Mouse (Mus musculus) midbrain, embryonic 12.5 days (tissue): ENCODE results near the gene Lbp. TPM values are rescaled to one million over a fixed set of nuclear protein-coding genes. Genes with fewer than 3 reads are reported as not detected.

Source experiments
- ATAC-seq: fragments of 200-750 bp; cut with Nextera tagmentation; 2 replicates; pipeline ENCODE4 v1.8.0; 2017; ENCODE audit warnings: low read depth, moderate TSS enrichment, moderate library complexity; ENCODE audit not compliant: low FRiP score
- H3K27ac ChIP-seq: fragments of 300-500 bp; sonication (generic); replicated peaks from 2 replicates; pipeline ENCODE4 v1.5.1; 2016; ENCODE audit warnings: mild to moderate bottlenecking
- H3K27me3 ChIP-seq: fragments of 300-500 bp; sonication (generic); 2 replicates; pipeline ENCODE4 v1.6.1; 2016; ENCODE audit warnings: mild to moderate bottlenecking
- H3K36me3 ChIP-seq: fragments of 300-500 bp; sonication (generic); 2 replicates; pipeline ENCODE4 v1.6.1; 2016
- H3K4me1 ChIP-seq: fragments of 300-500 bp; sonication (generic); 2 replicates; pipeline ENCODE4 v1.6.1; 2016
- H3K4me2 ChIP-seq: fragments of 300-500 bp; sonication (generic); replicated peaks from 2 replicates; pipeline ENCODE4 v1.6.1; 2016; ENCODE audit warnings: mild to moderate bottlenecking, moderate library complexity
- H3K4me3 ChIP-seq: fragments of 300-500 bp; sonication (generic); 2 replicates; pipeline ENCODE4 v1.5.1; 2016; ENCODE audit warnings: mild to moderate bottlenecking
- H3K9ac ChIP-seq: fragments of 300-500 bp; sonication (generic); replicated peaks from 2 replicates; pipeline ENCODE4 v1.6.1; 2016; ENCODE audit warnings: mild to moderate bottlenecking, moderate library complexity
- H3K9me3 ChIP-seq: fragments of 300-500 bp; sonication (generic); 2 replicates; pipeline ENCODE4 v1.6.1; 2016; ENCODE audit warnings: mild to moderate bottlenecking
- WGBS: fragments of 180-500 bp; shearing (Covaris S2); methylation state at CpG from one replicate; pipeline ENCODE4 v1.1.7; 2016; 5-methylcytosine and 5-hydroxymethylcytosine counted together
- polyA plus RNA-seq: library from polyadenylated mRNA; unstranded; fragments of >200 nt; fragmentation: Nextera tagmentation; extraction: Ambion mirVana; gene quantifications from 2 replicates; pipeline ENCODE4 v1.2.1, GENCODE M21; 2016

Gene Lbp
- polyA plus RNA-seq, 1 experiment from 2014 or later: 2.0 TPM

- H3K27me3 ChIP-seq: no peaks in the 10 kb centered on the region
- no peak overlapping the region for H3K27ac ChIP-seq
- WGBS: 74% methylated on average over 12 of the region's 12 CpGs
- H3K9ac ChIP-seq: no peak overlapping the region
- H3K4me3 ChIP-seq: no peak overlapping the region
- H3K36me3 ChIP-seq: no peaks in the 10 kb centered on the region
- H3K4me2 ChIP-seq: no peak overlapping the region
- ATAC-seq: no peak
- no peaks in the 10 kb centered on the region for H3K9me3 ChIP-seq
- H3K4me1 ChIP-seq: peaks cover 4% of the 10 kb centered on the region
These were observed 59.0 kb downstream of the Lbp start for GRCm38 (mm10) chr2:158365099-158365850.

- WGBS: 91% methylated on average over 5 of the region's 5 CpGs
- H3K4me1 ChIP-seq: no peaks in the 10 kb centered on the region
- no peak overlapping the region for H3K9ac ChIP-seq
- no peak overlapping the region for H3K4me3 ChIP-seq
- H3K4me2 ChIP-seq: no peak overlapping the region
- no peaks in the 10 kb centered on the region for H3K27me3 ChIP-seq
- no peak overlapping the region for H3K27ac ChIP-seq
- no peaks in the 10 kb centered on the region for H3K36me3 ChIP-seq
- ATAC-seq: no peak
- no peaks in the 10 kb centered on the region for H3K9me3 ChIP-seq
These were observed 61.4 kb downstream of the Lbp start for GRCm38 (mm10) chr2:158367654-158368053.

GRCm38 (mm10) chr2:158368313-158368712 is 62.0 kb downstream of the Lbp start:
- Histone ChIP-seq H3K27ac (no peak overlapping the region), H3K36me3 (no peaks in the 10 kb centered on the region), H3K9ac (no peak overlapping the region), H3K4me3 (no peak overlapping the region), H3K27me3 (peaks cover 3% of the 10 kb centered on the region), H3K9me3 (no peaks in the 10 kb centered on the region), H3K4me2 (no peak overlapping the region), H3K4me1 (no peaks in the 10 kb centered on the region)
- WGBS: 87% methylated on average over 8 of the region's 8 CpGs
- ATAC-seq: no peak

GRCm38 (mm10) chr2:158369474-158370172 is 63.3 kb downstream of the Lbp start:
- Histone ChIP-seq H3K27me3 (peaks cover 14% of the 10 kb centered on the region), H3K4me3 (no peak overlapping the region), H3K9ac (no peak overlapping the region), H3K4me1 (no peaks in the 10 kb centered on the region), H3K27ac (no peak overlapping the region), H3K4me2 (no peak overlapping the region), H3K9me3 (no peaks in the 10 kb centered on the region), H3K36me3 (no peaks in the 10 kb centered on the region)
- WGBS: 81% methylated on average over 3 of the region's 3 CpGs
- ATAC-seq: no peak

- H3K9me3 ChIP-seq: no peaks in the 10 kb centered on the region
- no peak for ATAC-seq
- no peak overlapping the region for H3K9ac ChIP-seq
- peaks cover 15% of the 10 kb centered on the region for H3K27me3 ChIP-seq
- no peak overlapping the region for H3K27ac ChIP-seq
- H3K36me3 ChIP-seq: no peaks in the 10 kb centered on the region
- 13% methylated on average over 5 of the region's 5 CpGs for WGBS
- no peak overlapping the region for H3K4me3 ChIP-seq
- no peaks in the 10 kb centered on the region for H3K4me1 ChIP-seq
- no peak overlapping the region for H3K4me2 ChIP-seq
These were observed 63.9 kb downstream of the Lbp start for GRCm38 (mm10) chr2:158370173-158370550.

GRCm38 (mm10) chr2:158373061-158373460 is 66.8 kb downstream of the Lbp start:
- H3K36me3 ChIP-seq: no peaks in the 10 kb centered on the region
- H3K4me1 ChIP-seq: peaks cover 8% of the 10 kb centered on the region; the same call in 1 of the 2 replicates
- H3K27ac ChIP-seq: no peak overlapping the region
- 84% methylated on average over 5 of the region's 5 CpGs for WGBS
- peaks cover 30% of the 10 kb centered on the region for H3K27me3 ChIP-seq
- no peak for ATAC-seq
- no peaks in the 10 kb centered on the region for H3K9me3 ChIP-seq
- no peak overlapping the region for H3K9ac ChIP-seq
- H3K4me3 ChIP-seq: no peak overlapping the region
- no peak overlapping the region for H3K4me2 ChIP-seq

GRCm38 (mm10) chr2:158373516-158373915 is 67.2 kb downstream of the Lbp start:
- Histone ChIP-seq H3K9ac (no peak overlapping the region), H3K36me3 (no peaks in the 10 kb centered on the region), H3K9me3 (no peaks in the 10 kb centered on the region), H3K4me3 (no peak overlapping the region), H3K4me1 (peaks cover 8% of the 10 kb centered on the region; the same call in 1 of the 2 replicates), H3K4me2 (no peak overlapping the region), H3K27me3 (peaks cover 30% of the 10 kb centered on the region), H3K27ac (no peak overlapping the region)
- ATAC-seq: no peak
- 70% methylated on average over 7 of the region's 7 CpGs for WGBS

GRCm38 (mm10) chr2:158375443-158376122 is 69.3 kb downstream of the Lbp start, which contains the start of gene Snhg11:
Gene Snhg11, plus strand, starts transcription at chr2:158375638.
- 2% methylated on average over 36 of the region's 36 CpGs for WGBS
- Histone ChIP-seq H3K9ac (peak within 1 kb of the TSS; percentile 41), H3K4me1 (peaks cover 8% of the 10 kb centered on the region; the same call in 1 of the 2 replicates), H3K4me2 (peak within 1 kb of the TSS; percentile 56), H3K36me3 (no peaks in the 10 kb centered on the region), H3K27ac (peak within 1 kb of the TSS; percentile 54; the same call in 1 of the 2 replicates), H3K4me3 (peak within 1 kb of the TSS; percentile 42), H3K27me3 (peaks cover 30% of the 10 kb centered on the region), H3K9me3 (no peaks in the 10 kb centered on the region)
- ATAC-seq: peak; percentile 70; the same call in 1 of the 2 replicates

GRCm38 (mm10) chr2:158376123-158376687 is 69.9 kb downstream of the Lbp start:
- H3K27me3 ChIP-seq: peaks cover 30% of the 10 kb centered on the region
- no peaks in the 10 kb centered on the region for H3K9me3 ChIP-seq
- H3K4me2 ChIP-seq: peak overlapping the region; percentile 56
- peak overlapping the region; percentile 41 for H3K9ac ChIP-seq
- peaks cover 8% of the 10 kb centered on the region; the same call in 1 of the 2 replicates for H3K4me1 ChIP-seq
- peak overlapping the region; percentile 54; the same call in 1 of the 2 replicates for H3K27ac ChIP-seq
- no peak for ATAC-seq
- no peaks in the 10 kb centered on the region for H3K36me3 ChIP-seq
- H3K4me3 ChIP-seq: peak overlapping the region; percentile 42
- WGBS: 26% methylated on average over 12 of the region's 12 CpGs

- peaks cover 30% of the 10 kb centered on the region for H3K27me3 ChIP-seq
- 74% methylated on average over 7 of the region's 7 CpGs for WGBS
- no peaks in the 10 kb centered on the region for H3K36me3 ChIP-seq
- no peak overlapping the region; the same call in 1 of the 2 replicates for H3K9ac ChIP-seq
- H3K4me3 ChIP-seq: peak overlapping the region; percentile 42
- H3K4me1 ChIP-seq: peaks cover 8% of the 10 kb centered on the region; the same call in 1 of the 2 replicates
- peak overlapping the region; percentile 56 for H3K4me2 ChIP-seq
- H3K27ac ChIP-seq: peak overlapping the region; percentile 54; the same call in 1 of the 2 replicates
- ATAC-seq: no peak
- H3K9me3 ChIP-seq: no peaks in the 10 kb centered on the region
These were observed 70.5 kb downstream of the Lbp start for GRCm38 (mm10) chr2:158376798-158377197.

- Histone ChIP-seq H3K9ac (no peak overlapping the region), H3K9me3 (no peaks in the 10 kb centered on the region), H3K4me1 (peaks cover 8% of the 10 kb centered on the region; the same call in 1 of the 2 replicates), H3K4me2 (no peak overlapping the region), H3K4me3 (no peak overlapping the region), H3K27me3 (peaks cover 30% of the 10 kb centered on the region), H3K36me3 (no peaks in the 10 kb centered on the region), H3K27ac (no peak overlapping the region)
- ATAC-seq: no peak
- WGBS: 96% methylated on average over 1 of the region's 1 CpGs
These were observed 71.5 kb downstream of the Lbp start for GRCm38 (mm10) chr2:158377811-158378210.
